Mouse (Mus musculus) thymus, postnatal 10 days (tissue): ENCODE results near the gene Ints14.

ENCODE experiments used
- DNase-seq, 2 experiments: peaks; one replicate each; pipeline ENCODE4 v3.0.0; 2021; ENCODE audit warnings: low spot score in 2 of 2

Gene Ints14

GRCm38 (mm10) chr9:64960117-64960977, at the start of gene Ints14:
Ints14 (plus strand) TSS chr9:64960905.
- DNase-seq, result peak; percentile 91 to 98

GRCm38 (mm10) chr9:64913406-64913805, 47.3 kb upstream of the Ints14 start:
- no peak for DNase-seq

GRCm38 (mm10) chr9:64913973-64914372, 46.7 kb upstream of the Ints14 start:
- no peak for DNase-seq

DNA sequence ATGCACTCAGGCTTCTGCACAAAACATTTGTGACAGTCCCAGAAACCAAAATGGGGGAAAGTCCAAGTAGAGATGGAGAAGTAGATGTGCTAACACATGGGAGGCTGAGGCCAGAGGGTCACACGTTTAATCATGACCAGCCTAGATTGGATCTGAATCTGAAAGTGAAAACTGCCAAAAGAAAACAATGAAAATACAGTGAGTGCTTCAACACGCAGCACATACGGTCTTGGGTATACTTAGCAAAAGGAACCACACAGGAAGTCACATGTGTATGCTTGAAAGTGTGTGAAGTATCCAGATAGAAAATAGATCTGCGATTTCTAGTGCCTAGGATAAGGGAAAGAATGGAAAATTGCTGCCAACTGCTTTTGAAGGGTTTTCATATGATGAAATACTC, 46.1 kb upstream of the Ints14 start:
- no peak for DNase-seq

- peak; percentile 44 to 62 for DNase-seq
Measured at GRCm38 (mm10) chr9:64918560-64918959, 42.1 kb upstream of the Ints14 start.

- DNase-seq, result no peak
Measured at GRCm38 (mm10) chr9:64925771-64926170, 34.9 kb upstream of the Ints14 start.

- no peak for DNase-seq
Measured at GRCm38 (mm10) chr9:64926201-64926991, 34.3 kb upstream of the Ints14 start.

DNA sequence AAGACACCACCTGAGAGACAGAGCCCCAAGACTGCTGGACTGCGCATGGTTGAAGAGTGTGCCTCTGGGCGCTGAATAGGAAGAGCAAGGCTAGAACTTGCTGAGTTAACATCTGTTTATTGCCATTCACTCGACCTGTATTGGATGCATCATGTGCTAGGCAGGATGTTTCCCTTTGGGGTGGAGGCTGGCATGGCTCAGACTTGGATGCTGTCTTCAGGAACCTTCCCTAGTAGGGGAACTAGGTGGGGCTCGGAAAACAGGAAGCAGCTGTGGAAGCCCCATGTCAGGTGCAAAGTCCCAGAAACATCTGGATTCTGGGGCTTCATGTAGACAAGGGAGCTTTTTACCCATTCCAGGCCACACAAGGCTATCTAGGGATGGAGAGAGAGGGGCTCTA, 30.4 kb upstream of the Ints14 start:
- no peak for DNase-seq

GRCm38 (mm10) chr9:64931751-64932610, 28.7 kb upstream of the Ints14 start:
- DNase-seq, result no peak

DNA sequence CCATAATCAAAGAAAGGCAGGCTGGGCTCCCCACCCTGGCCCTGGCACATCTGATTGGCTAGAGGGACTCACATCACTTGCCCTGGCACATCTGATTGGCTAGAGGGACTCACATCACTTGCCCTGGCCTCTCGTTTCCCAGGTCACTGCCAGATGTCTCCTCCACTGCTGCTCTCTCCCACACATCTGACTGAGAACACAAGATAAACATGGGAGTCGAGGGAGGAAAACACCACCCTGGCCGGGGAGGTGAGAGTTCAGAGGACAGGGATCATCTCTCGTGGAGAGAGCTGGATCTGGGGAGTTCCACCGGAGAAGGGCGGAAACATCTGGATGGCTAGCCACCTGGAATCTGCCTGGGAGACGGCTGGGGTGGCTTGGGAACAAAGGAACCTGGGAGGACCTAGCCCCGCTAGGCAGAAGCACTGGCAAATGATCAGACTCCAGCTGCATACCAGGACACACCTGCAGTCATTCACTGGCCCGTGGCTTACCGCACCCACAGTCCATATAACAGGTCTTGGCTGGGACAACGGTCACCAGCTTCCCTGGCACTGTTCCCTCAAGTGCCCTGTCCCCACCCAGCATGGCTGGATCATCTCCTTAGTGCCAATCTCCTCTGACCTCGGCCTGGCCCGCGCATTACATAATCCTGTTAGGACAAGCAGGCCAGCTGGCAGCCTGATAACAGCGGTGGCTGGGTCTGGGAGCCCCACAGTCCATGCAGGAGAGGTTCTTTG, 26.5 kb upstream of the Ints14 start:
- no peak for DNase-seq

DNA sequence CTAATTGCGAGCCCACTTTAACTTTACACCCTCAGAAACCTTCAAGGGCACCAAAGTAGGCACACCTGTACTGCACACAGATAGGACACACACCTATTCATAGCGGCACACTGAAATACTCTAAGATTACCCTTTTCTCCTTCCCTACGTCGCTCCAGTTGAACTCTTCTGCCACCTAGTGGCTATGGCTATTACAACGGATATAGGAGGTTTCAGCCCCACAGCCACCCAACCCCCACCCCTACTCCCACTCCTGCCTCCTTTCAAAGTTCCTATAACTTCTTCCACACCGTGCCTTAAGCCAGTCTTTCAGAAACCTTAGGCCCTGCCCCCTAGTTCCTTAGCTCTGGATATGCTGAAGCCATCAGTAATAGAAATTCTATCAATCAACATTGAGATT, 24.2 kb upstream of the Ints14 start:
- peak; percentile 15 to 79 for DNase-seq

- DNase-seq, result no peak
Measured at GRCm38 (mm10) chr9:64937491-64937890, 23.2 kb upstream of the Ints14 start.

DNA sequence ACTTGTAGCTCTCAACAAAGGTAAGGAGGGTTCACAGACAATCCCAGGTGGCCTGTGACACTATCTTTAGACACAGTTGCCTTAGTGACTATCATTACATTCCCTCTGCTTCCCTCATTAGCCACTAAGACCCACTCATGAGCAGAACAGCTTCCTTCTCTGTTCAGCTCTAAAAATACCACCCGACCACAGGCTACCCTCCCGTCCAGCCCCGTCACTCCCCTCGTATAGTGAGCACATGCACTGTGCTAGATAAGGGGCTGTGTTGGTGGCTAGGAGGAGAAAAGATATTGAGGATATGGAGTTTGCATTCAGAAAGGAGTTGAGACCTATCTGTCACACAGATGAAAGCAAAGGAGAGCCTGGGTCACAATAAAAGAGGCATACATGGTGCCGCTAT, 22.2 kb upstream of the Ints14 start:
- no peak for DNase-seq

GRCm38 (mm10) chr9:64939281-64939680, 21.4 kb upstream of the Ints14 start:
- no peak for DNase-seq

DNA sequence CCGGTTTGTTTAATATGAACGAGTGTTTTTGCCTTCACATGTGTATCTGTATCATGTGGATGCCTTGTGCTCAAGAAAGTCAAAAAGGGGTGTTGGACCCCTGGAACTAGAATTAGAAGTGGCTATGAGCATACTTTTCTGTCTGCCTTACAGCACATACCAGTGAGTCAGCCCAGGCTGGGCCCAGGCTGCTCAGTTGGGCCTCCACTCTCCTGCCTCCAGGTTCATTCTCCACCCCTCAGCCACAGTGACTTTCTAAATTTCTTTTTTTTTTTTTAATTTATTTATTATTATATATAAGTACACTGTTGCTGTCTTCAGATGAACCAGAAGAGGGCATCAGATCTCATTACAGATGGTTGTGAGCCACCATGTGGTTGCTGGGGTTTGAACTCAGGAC, 20.9 kb upstream of the Ints14 start:
- DNase-seq, result no peak

GRCm38 (mm10) chr9:64940731-64941346, 19.9 kb upstream of the Ints14 start:
- no peak for DNase-seq

- DNase-seq, result no peak
Measured at GRCm38 (mm10) chr9:64941650-64942049, 19.1 kb upstream of the Ints14 start.

DNA sequence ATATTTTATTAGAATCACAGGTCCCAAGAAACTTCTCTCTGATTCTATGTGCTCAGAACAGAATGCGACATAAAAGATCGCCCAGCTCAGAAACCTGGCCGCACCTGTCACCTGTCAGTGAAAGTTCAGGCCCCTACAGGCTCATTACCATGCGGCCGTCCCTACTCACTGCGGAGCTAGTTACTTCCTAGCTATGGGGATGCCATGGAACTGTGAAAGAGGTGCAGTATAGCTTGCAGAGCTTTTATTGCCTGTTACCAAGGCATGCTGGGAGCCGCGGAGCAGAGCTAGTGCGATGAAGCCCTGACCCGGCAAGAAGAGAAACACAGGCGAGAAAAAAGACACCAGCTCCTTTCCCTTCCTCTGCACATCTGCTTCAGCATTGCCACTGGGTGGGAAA, 16.7 kb upstream of the Ints14 start:
- DNase-seq, result no peak

DNA sequence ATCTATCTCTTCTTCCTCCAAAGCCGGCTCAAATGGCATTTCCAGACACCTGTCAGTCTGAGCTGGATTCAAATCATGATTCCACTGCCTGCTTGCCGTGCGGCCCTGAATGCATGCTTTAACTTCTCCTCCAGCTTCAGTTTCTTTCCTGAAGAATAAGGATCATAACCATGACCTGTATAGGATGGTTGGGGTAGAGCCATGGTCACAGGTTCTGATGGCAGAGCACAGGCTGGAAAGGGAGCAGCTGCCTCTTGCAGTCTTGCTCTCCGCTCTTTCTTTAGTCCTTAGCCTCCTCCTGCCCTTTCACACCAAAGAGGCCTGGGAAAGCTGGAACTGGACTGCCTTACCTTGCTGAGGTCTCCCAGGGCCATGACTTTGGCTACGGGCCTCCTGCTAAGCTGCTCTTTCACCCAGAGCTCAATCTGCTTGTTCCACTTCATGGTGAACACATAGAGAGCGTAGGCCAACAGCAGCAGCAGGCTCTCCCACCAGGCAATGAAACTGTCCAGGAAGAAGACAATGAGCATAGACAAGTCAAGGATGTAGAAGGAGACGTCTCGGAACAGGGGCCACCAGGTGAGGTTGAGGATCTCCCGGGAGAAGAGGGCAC, 13.1 kb upstream of the Ints14 start:
- no peak for DNase-seq

GRCm38 (mm10) chr9:64951161-64951657, 9.5 kb upstream of the Ints14 start, which contains the start of gene Slc24a1:
Slc24a1 (minus strand) TSS chr9:64951607.
- DNase-seq, result no peak
